12 mouse cellular contexts compared by ENCODE assay signal in genomic region chr6:72492892-72493291, GRCm38 (mm10). TPM values are rescaled to one million over a fixed set of nuclear protein-coding genes. Genes with fewer than 3 reads are reported as not detected.
A peak's percentile ranks its signal among the peaks of the same experiment; 100 is the strongest.
DNase-seq lines count a peak whose midpoint lies in the region; ATAC-seq and TF ChIP-seq lines count a peak whose summit lies in the region.
"Had no signal": no experiment of that assay in that cellular context is flagged by ENCODE, and none has a peak within 500 bp of the region (broad histone marks: within the 10 kb centered on the region; RNA-seq: fewer than 3 reads in every experiment).

No protein-coding gene starts in this region.

- no peak overlapping the region for H3K4me2 ChIP-seq in kidney, postnatal 0 days (ENCODE audit: low read length)
- H3K4me2 ChIP-seq in kidney, embryonic 15.5 days: no peak overlapping the region
- H3K4me2 ChIP-seq in intestine, postnatal 0 days (replicated peaks; ENCODE audit: low read depth): no peak overlapping the region

- H3K4me3 ChIP-seq in kidney, postnatal 0 days (replicated peaks; ENCODE audit: low read depth, low read length): no peak overlapping the region
- H3K4me3 ChIP-seq in kidney, embryonic 15.5 days (replicated peaks): no peak overlapping the region
- H3K4me3 ChIP-seq in intestine, postnatal 0 days (ENCODE audit: low read depth, low read length): no peak overlapping the region
- H3K4me3 ChIP-seq in cerebellum, adult 2 months (replicated peaks; ENCODE audit: insufficient read depth, low read depth, low read length): no peak overlapping the region
- H3K4me3 ChIP-seq in layer of hippocampus, adult 2 months: no peak overlapping the region

- no peak overlapping the region for H3K9ac ChIP-seq in kidney, postnatal 0 days (ENCODE audit: low read depth, low read length)
- no peak overlapping the region for H3K9ac ChIP-seq in kidney, embryonic 15.5 days
- H3K9ac ChIP-seq in intestine, postnatal 0 days (ENCODE audit: low read depth, low read length): no peak overlapping the region

- DNase-seq in kidney, postnatal 0 days (ENCODE audit: low spot score): peak; percentile 9
- DNase-seq in c-Kit-positive CD71-positive TER-119-negative erythroid progenitor cells, embryonic 14.5 days (ENCODE audit: low read depth): peak; percentile 53
- peak; percentile 75 for DNase-seq in lung, postnatal 36 days
- no peak for DNase-seq in cerebellum, adult 2 months
- DNase-seq in layer of hippocampus, adult 2 months (ENCODE audit: low spot score in 2 of 2): no peak
- DNase-seq in ovary, postnatal 36 days (ENCODE audit: low spot score): no peak
- DNase-seq: kidney, postnatal 10 days; retina, postnatal 1 day had no signal

- no peaks in the 10 kb centered on the region for H3K27me3 ChIP-seq in kidney, postnatal 0 days (ENCODE audit: insufficient read depth, low read length)
- H3K27me3 ChIP-seq in kidney, embryonic 15.5 days: no peaks in the 10 kb centered on the region
- H3K27me3 ChIP-seq in intestine, postnatal 0 days (replicated peaks; ENCODE audit: control insufficient read depth, insufficient read depth, low read length): no peaks in the 10 kb centered on the region
- no peaks in the 10 kb centered on the region for H3K27me3 ChIP-seq in cerebellum, adult 2 months (ENCODE audit: control insufficient read depth, insufficient read depth, low read length)

- H3K36me3 ChIP-seq in kidney, postnatal 0 days (ENCODE audit: insufficient read depth, low read length): no peaks in the 10 kb centered on the region
- H3K36me3 ChIP-seq in kidney, embryonic 15.5 days: no peaks in the 10 kb centered on the region
- no peaks in the 10 kb centered on the region for H3K36me3 ChIP-seq in intestine, postnatal 0 days (ENCODE audit: control insufficient read depth, insufficient read depth)

- no peak overlapping the region for H3K27ac ChIP-seq in kidney, postnatal 0 days
- H3K27ac ChIP-seq in kidney, embryonic 15.5 days: no peak overlapping the region
- no peak overlapping the region for H3K27ac ChIP-seq in intestine, postnatal 0 days (ENCODE audit: low read depth, low read length)
- no peak overlapping the region for H3K27ac ChIP-seq in cerebellum, adult 2 months (ENCODE audit: insufficient read depth, low read length)
- H3K27ac ChIP-seq in layer of hippocampus, adult 2 months: no peak overlapping the region

- no peak for TF ChIP-seq CTCF in kidney, postnatal 0 days (IDR thresholded peaks at IDR 0.05; ENCODE audit: low read depth)
- no peak for TF ChIP-seq CTCF in intestine, postnatal 0 days (IDR thresholded peaks at IDR 0.05; ENCODE audit: low read depth)
- TF ChIP-seq CTCF in cerebellum, adult 2 months (IDR thresholded peaks at IDR 0.05; ENCODE audit: borderline replicate concordance, insufficient read depth, low read depth, low read length): no peak
- no peak for TF ChIP-seq CTCF in layer of hippocampus, adult 2 months (conservative IDR thresholded peaks at IDR 0.05)

- H3K9me3 ChIP-seq in kidney, postnatal 0 days (replicated peaks; ENCODE audit: low read length): no peaks in the 10 kb centered on the region
- no peaks in the 10 kb centered on the region for H3K9me3 ChIP-seq in kidney, embryonic 15.5 days (replicated peaks)
- H3K9me3 ChIP-seq in intestine, postnatal 0 days (ENCODE audit: control insufficient read depth): no peaks in the 10 kb centered on the region

- WGBS in kidney, postnatal 0 days: 55% methylated on average over 6 of the region's 6 CpGs
- WGBS in kidney, embryonic 15.5 days: 61% methylated on average over 6 of the region's 6 CpGs
- 19% methylated on average over 6 of the region's 6 CpGs for WGBS in intestine, postnatal 0 days
- WGBS in cerebellum, adult 2 months: 89% methylated on average over 6 of the region's 6 CpGs

- no peak for TF ChIP-seq POLR2A in cerebellum, adult 2 months (IDR thresholded peaks at IDR 0.05; ENCODE audit: borderline replicate concordance, insufficient read depth, low read length)

- 0 out of 2 replicates have a peak, but pooled peaks have one; percentile 46 for ATAC-seq in kidney, postnatal 0 days (replicated peaks; ENCODE audit: low FRiP score, low read depth)
- ATAC-seq in kidney, embryonic 15.5 days (replicated peaks; ENCODE audit: low FRiP score): no peak
- peak; percentile 31; the same call in 1 of the 2 replicates for ATAC-seq in intestine, postnatal 0 days
- ATAC-seq: activated CD4-positive, CD25-positive, alpha-beta regulatory T cell, adult 4 months had no signal

- H3K4me1 ChIP-seq in kidney, postnatal 0 days (replicated peaks; ENCODE audit: insufficient read depth, low read length): 0 out of 2 replicates have a peak, but pooled peaks cover 4% of the 10 kb centered on the region
- peaks cover 5% of the 10 kb centered on the region; the same call in 1 of the 2 replicates for H3K4me1 ChIP-seq in kidney, embryonic 15.5 days
- no peaks in the 10 kb centered on the region for H3K4me1 ChIP-seq in intestine, postnatal 0 days (replicated peaks; ENCODE audit: control insufficient read depth, insufficient read depth, low read length)
- no peaks in the 10 kb centered on the region for H3K4me1 ChIP-seq in cerebellum, adult 2 months (ENCODE audit: control insufficient read depth, insufficient read depth, low read length)

RNA-seq across cellular contexts. Expression of gene Sh2d6, which starts 28.6 kb away (rescaled TPM):
- 0.10 TPM in 1 of 2 replicates, not detected in the other for polyA plus RNA-seq in kidney, postnatal 0 days (2015; fragmentation: Nextera tagmentation; extraction: Ambion mirVana)
- 0.13 and 0.14 TPM in 2 replicates for polyA plus RNA-seq in kidney, embryonic 15.5 days (2015; fragmentation: Nextera tagmentation; extraction: Ambion mirVana)
- polyA plus RNA-seq in intestine, postnatal 0 days (2015; fragmentation: Nextera tagmentation; extraction: Ambion mirVana): 0.12 and 0.16 TPM in 2 replicates
- polyA plus RNA-seq in cerebellum, adult 2 months (2012; rRNA removed): 0.78 and 0.79 TPM in 2 replicates
- total RNA-seq in layer of hippocampus, adult 2 months (2021): under 1 TPM; 0.49 to 0.56 TPM
- polyA plus RNA-seq: activated CD4-positive, CD25-positive, alpha-beta regulatory T cell, adult 4 months; embryonic facial prominence, embryonic 11.5 days had no signal

RNA-seq across cellular contexts. Expression of gene Capg, which starts 51.3 kb away (rescaled TPM):
- 129 and 131 TPM in 2 replicates for polyA plus RNA-seq in kidney, postnatal 0 days (2015; fragmentation: Nextera tagmentation; extraction: Ambion mirVana)
- polyA plus RNA-seq in kidney, embryonic 15.5 days (2015; fragmentation: Nextera tagmentation; extraction: Ambion mirVana): 68.4 and 70.7 TPM in 2 replicates
- polyA plus RNA-seq in intestine, postnatal 0 days (2015; fragmentation: Nextera tagmentation; extraction: Ambion mirVana): 25.2 and 28.5 TPM in 2 replicates
- polyA plus RNA-seq in cerebellum, adult 2 months (2012; rRNA removed): 3.6 and 4.8 TPM in 2 replicates
- total RNA-seq in layer of hippocampus, adult 2 months (2021): 1 to 10 TPM; 2.5 to 2.8 TPM

RNA-seq across cellular contexts. Expression of gene Mat2a, which starts 53.5 kb away (rescaled TPM):
- polyA plus RNA-seq in kidney, postnatal 0 days (2015; fragmentation: Nextera tagmentation; extraction: Ambion mirVana): 320 and 335 TPM in 2 replicates
- polyA plus RNA-seq in kidney, embryonic 15.5 days (2015; fragmentation: Nextera tagmentation; extraction: Ambion mirVana): 418 and 431 TPM in 2 replicates
- polyA plus RNA-seq in intestine, postnatal 0 days (2015; fragmentation: Nextera tagmentation; extraction: Ambion mirVana): 120 and 128 TPM in 2 replicates
- 187 and 200 TPM in 2 replicates for polyA plus RNA-seq in cerebellum, adult 2 months (2012; rRNA removed)
- 100 to 1,000 TPM; 172 to 195 TPM for total RNA-seq in layer of hippocampus, adult 2 months (2021)

Comparison
In these comparisons a context has a peak if more than half of its experiments do, and no peak if none do; other contexts are left out.
1. DNase-seq: peak in kidney, postnatal 0 days (single experiment), c-Kit-positive CD71-positive TER-119-negative erythroid progenitor cells, embryonic 14.5 days (single experiment) and lung, postnatal 36 days (single experiment); none in cerebellum, adult 2 months (0 of 2), layer of hippocampus, adult 2 months (0 of 2) and ovary, postnatal 36 days (single experiment).